Mouse (Mus musculus): ENCODE data around the gene Olfm1. TPM values are rescaled to one million over a fixed set of nuclear protein-coding genes. Genes with fewer than 3 reads are reported as not detected.
A peak's percentile ranks its signal among the peaks of the same experiment; 100 is the strongest.

Olfm1 gene
- polyA plus RNA-seq, 1 experiment from 2014 or later: 295 TPM

DNA sequence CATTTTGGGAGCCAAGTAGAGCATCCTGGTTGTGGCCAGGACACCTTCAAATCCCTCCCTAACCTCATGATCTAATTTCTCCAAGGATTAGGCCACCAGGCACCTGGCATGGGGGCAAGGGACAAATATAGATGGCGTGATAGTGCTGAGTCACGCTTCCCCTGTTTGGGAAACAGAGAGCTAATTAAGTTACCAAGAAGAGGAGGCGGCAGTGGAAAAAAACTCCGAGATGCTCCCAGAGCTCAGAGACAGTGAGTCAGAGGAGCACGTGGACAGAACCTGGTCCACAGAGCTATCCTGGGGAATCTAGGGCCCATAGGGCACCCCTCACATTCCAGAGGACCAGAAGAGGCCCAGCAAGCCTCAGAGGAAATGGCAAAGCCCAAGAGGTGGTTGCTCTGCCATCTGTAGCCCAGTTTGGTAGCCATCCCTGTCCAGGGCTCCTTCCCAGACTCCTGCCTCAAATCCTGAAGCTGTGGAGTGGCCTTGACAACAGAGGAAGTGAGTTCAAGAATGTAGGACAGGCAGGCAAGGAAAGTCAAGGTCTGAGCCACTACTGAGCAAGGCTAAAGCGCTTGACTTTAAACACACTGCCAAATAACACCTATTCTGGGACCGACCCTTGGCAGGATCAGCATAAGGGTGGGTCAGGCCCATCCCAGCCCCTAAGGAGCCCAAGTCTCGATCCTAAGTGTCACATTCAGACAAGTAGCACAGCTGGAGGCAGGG lies 52.0 kb downstream of the Olfm1 start:
- Histone ChIP-seq H3K4me3 (replicated peaks; ENCODE audit: low read depth, low read length) (no peak overlapping the region), H3K27ac (replicated peaks; ENCODE audit: low read depth, low read length) (no peak overlapping the region), H3K4me1 (ENCODE audit: control insufficient read depth, insufficient read depth, low read length) (no peaks in the 10 kb centered on the region; the same call in 1 of the 2 replicates), H3K9me3 (ENCODE audit: control insufficient read depth, low read length) (no peaks in the 10 kb centered on the region), H3K27me3 (ENCODE audit: control insufficient read depth, insufficient read depth, low read length) (no peaks in the 10 kb centered on the region), H3K9ac (replicated peaks; ENCODE audit: low read length) (no peak overlapping the region), H3K4me2 (ENCODE audit: low read length) (no peak overlapping the region), H3K36me3 (ENCODE audit: control insufficient read depth, insufficient read depth, low read length) (no peaks in the 10 kb centered on the region)
- ATAC-seq (ENCODE audit: low FRiP score, low TSS enrichment) (no peak), DNase-seq (no peak)
- WGBS: 62% methylated on average over 8 of the region's 8 CpGs

DNA sequence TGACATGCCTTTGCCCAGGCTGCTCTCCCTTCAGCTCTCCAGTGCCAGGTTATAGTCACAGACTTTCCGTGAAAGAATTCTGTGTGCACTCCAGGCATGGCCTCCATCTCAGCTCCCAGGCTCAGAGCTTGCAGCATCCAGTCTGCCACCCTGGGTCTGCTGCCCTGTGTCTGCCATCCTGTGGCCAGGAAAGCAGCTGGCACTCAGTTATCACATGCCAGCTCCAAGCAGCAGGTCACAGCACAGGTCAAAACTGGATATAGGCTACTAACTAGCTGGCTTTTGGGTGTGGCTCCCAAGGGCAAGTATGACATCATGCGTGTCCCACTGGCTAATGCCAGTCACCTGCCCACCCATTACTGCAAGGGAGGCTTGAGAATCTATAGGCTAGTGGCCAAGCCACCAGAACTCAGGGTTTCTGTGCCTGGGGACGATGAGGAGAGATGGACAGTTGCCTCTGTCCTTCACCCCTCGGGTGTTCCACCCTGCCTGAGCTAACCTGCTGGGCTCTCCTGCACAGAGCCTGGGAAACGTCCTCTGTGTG lies 53.4 kb downstream of the Olfm1 start:
- H3K27me3 ChIP-seq (ENCODE audit: control insufficient read depth, insufficient read depth, low read length): no peaks in the 10 kb centered on the region
- no peak overlapping the region for H3K27ac ChIP-seq (replicated peaks; ENCODE audit: low read depth, low read length)
- no peak for DNase-seq

GRCm38 (mm10) chr2:28247098-28247497 lies 54.3 kb downstream of the Olfm1 start:
- WGBS: 61% methylated on average over 11 of the region's 11 CpGs
- peak; percentile 57 for DNase-seq

More for the DNA sequence above, 53.4 kb downstream of the Olfm1 start:
- H3K9me3 ChIP-seq (ENCODE audit: control insufficient read depth, low read length): no peaks in the 10 kb centered on the region
- no peak for ATAC-seq (ENCODE audit: low FRiP score, low TSS enrichment)
- H3K36me3 ChIP-seq (ENCODE audit: control insufficient read depth, insufficient read depth, low read length): no peaks in the 10 kb centered on the region
- no peaks in the 10 kb centered on the region; the same call in 1 of the 2 replicates for H3K4me1 ChIP-seq (ENCODE audit: control insufficient read depth, insufficient read depth, low read length)
- 76% methylated on average over 5 of the region's 5 CpGs for WGBS
- H3K4me2 ChIP-seq (ENCODE audit: low read length): no peak overlapping the region
- no peak overlapping the region for H3K4me3 ChIP-seq (replicated peaks; ENCODE audit: low read depth, low read length)
- H3K9ac ChIP-seq (replicated peaks; ENCODE audit: low read length): no peak overlapping the region

DNA sequence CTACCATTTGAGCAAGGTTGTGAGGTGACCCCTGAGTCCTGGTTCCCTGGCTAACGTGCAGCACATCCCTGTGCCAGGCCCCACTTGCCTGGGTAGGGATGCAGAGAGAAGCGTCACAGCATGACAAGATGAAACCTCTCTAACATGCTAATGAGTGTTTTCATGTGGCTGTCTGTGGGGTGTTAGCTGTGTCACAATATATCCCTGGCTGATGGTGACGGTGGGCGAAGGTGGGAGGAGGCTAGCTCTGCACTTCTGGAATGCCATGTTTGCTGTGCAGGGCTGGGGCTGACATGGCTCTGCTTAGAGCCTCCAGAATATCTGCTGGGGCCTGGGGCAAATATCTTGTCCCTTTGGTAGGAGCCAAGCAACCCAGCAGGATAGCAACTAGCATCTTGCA lies 59.8 kb downstream of the Olfm1 start:
- H3K9ac ChIP-seq (replicated peaks; ENCODE audit: low read length): no peak overlapping the region
- no peaks in the 10 kb centered on the region for H3K36me3 ChIP-seq (ENCODE audit: control insufficient read depth, insufficient read depth, low read length)
- H3K9me3 ChIP-seq (ENCODE audit: control insufficient read depth, low read length): no peaks in the 10 kb centered on the region
- H3K27me3 ChIP-seq (ENCODE audit: control insufficient read depth, insufficient read depth, low read length): no peaks in the 10 kb centered on the region
- H3K4me2 ChIP-seq (ENCODE audit: low read length): no peak overlapping the region
- no peak overlapping the region for H3K27ac ChIP-seq (replicated peaks; ENCODE audit: low read depth, low read length)
- DNase-seq: no peak
- 59% methylated on average over 4 of the region's 4 CpGs for WGBS
- H3K4me1 ChIP-seq (ENCODE audit: control insufficient read depth, insufficient read depth, low read length): peaks cover 4% of the 10 kb centered on the region
- H3K4me3 ChIP-seq (replicated peaks; ENCODE audit: low read depth, low read length): no peak overlapping the region
- ATAC-seq (ENCODE audit: low FRiP score, low TSS enrichment): no peak

More at GRCm38 (mm10) chr2:28247098-28247497, 54.3 kb downstream of the Olfm1 start:
- Histone ChIP-seq H3K36me3 (ENCODE audit: control insufficient read depth, insufficient read depth, low read length) (no peaks in the 10 kb centered on the region), H3K27me3 (ENCODE audit: control insufficient read depth, insufficient read depth, low read length) (no peaks in the 10 kb centered on the region), H3K4me3 (replicated peaks; ENCODE audit: low read depth, low read length) (no peak overlapping the region), H3K9ac (replicated peaks; ENCODE audit: low read length) (no peak overlapping the region), H3K4me2 (ENCODE audit: low read length) (no peak overlapping the region), H3K9me3 (ENCODE audit: control insufficient read depth, low read length) (no peaks in the 10 kb centered on the region), H3K27ac (replicated peaks; ENCODE audit: low read depth, low read length) (no peak overlapping the region), H3K4me1 (ENCODE audit: control insufficient read depth, insufficient read depth, low read length) (no peaks in the 10 kb centered on the region; the same call in 1 of the 2 replicates)
- no peak for ATAC-seq (ENCODE audit: low FRiP score, low TSS enrichment)

DNA sequence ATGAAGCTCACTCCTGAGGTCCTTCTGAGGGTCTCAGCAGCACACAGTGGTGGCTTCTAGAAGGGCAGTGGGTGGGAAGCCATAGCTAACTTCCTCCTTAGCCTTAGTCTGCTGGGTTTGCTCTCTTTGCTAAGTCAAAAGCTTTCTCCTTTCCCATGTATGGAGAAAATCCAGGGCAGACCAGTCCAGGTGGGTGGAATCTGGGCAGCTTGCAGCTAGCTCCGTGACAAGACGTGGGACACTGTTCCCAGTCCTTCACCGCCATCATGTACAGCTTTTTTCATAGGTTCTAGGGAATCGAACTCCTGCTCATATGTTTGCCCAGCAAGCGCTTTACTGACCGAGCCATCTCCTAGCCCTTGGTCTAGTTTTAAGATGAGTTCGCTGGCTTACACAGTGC lies 63.2 kb downstream of the Olfm1 start:
- DNase-seq: no peak
- H3K27me3 ChIP-seq (ENCODE audit: control insufficient read depth, insufficient read depth, low read length): no peaks in the 10 kb centered on the region
- H3K36me3 ChIP-seq (ENCODE audit: control insufficient read depth, insufficient read depth, low read length): no peaks in the 10 kb centered on the region
- ATAC-seq (ENCODE audit: low FRiP score, low TSS enrichment): no peak
- no peak overlapping the region for H3K4me2 ChIP-seq (ENCODE audit: low read length)
- H3K27ac ChIP-seq (replicated peaks; ENCODE audit: low read depth, low read length): no peak overlapping the region
- peaks cover 8% of the 10 kb centered on the region for H3K4me1 ChIP-seq (ENCODE audit: control insufficient read depth, insufficient read depth, low read length)
- no peak overlapping the region for H3K9ac ChIP-seq (replicated peaks; ENCODE audit: low read length)
- WGBS: 93% methylated on average over 7 of the region's 7 CpGs
- no peaks in the 10 kb centered on the region for H3K9me3 ChIP-seq (ENCODE audit: control insufficient read depth, low read length)
- no peak overlapping the region for H3K4me3 ChIP-seq (replicated peaks; ENCODE audit: low read depth, low read length)

GRCm38 (mm10) chr2:28261438-28261837 lies 68.6 kb downstream of the Olfm1 start:
- ATAC-seq (ENCODE audit: low FRiP score, low TSS enrichment): no peak
- no peak for DNase-seq
- no peaks in the 10 kb centered on the region for H3K27me3 ChIP-seq (ENCODE audit: control insufficient read depth, insufficient read depth, low read length)
- no peaks in the 10 kb centered on the region for H3K9me3 ChIP-seq (ENCODE audit: control insufficient read depth, low read length)
- 62% methylated on average over 3 of the region's 3 CpGs for WGBS
- H3K4me2 ChIP-seq (ENCODE audit: low read length): no peak overlapping the region
- H3K9ac ChIP-seq (replicated peaks; ENCODE audit: low read length): no peak overlapping the region
- H3K4me1 ChIP-seq (ENCODE audit: control insufficient read depth, insufficient read depth, low read length): peaks cover 8% of the 10 kb centered on the region
- no peaks in the 10 kb centered on the region for H3K36me3 ChIP-seq (ENCODE audit: control insufficient read depth, insufficient read depth, low read length)
- no peak overlapping the region for H3K4me3 ChIP-seq (replicated peaks; ENCODE audit: low read depth, low read length)
- no peak overlapping the region for H3K27ac ChIP-seq (replicated peaks; ENCODE audit: low read depth, low read length)

DNA sequence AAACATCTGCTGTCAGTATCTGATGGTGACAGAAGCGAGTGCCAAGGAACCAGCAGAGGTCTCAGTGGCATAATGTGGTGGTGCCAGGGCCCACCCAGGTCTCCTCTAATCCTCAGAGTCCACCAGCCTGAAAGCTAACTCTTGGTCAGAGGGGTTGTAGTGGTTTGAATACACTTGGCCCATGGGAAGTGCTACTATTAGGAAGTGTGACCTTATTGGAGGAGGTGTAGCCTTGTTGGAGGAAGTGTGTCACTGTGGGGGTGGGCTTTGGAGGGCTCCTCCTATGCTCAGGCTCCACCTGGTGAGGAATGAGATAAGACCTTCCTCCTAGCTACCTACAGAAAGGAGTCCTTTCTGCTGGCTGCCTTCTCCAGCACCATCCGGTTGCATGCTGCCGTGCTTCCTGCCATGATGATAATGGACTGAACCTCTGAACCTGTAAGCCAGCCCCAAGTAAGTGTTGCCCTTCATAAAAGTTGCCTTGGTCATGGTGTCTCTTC lies 75.0 kb downstream of the Olfm1 start:
- DNase-seq: no peak
- Histone ChIP-seq H3K27me3 (ENCODE audit: control insufficient read depth, insufficient read depth, low read length) (no peaks in the 10 kb centered on the region), H3K4me2 (ENCODE audit: low read length) (no peak overlapping the region), H3K9me3 (ENCODE audit: control insufficient read depth, low read length) (no peaks in the 10 kb centered on the region), H3K4me1 (ENCODE audit: control insufficient read depth, insufficient read depth, low read length) (peaks cover 13% of the 10 kb centered on the region; the same call in 1 of the 2 replicates), H3K36me3 (ENCODE audit: control insufficient read depth, insufficient read depth, low read length) (no peaks in the 10 kb centered on the region), H3K4me3 (replicated peaks; ENCODE audit: low read depth, low read length) (no peak overlapping the region), H3K9ac (replicated peaks; ENCODE audit: low read length) (no peak overlapping the region), H3K27ac (replicated peaks; ENCODE audit: low read depth, low read length) (no peak overlapping the region)
- ATAC-seq (ENCODE audit: low FRiP score, low TSS enrichment): no peak
- 95% methylated on average over 3 of the region's 3 CpGs for WGBS

DNA sequence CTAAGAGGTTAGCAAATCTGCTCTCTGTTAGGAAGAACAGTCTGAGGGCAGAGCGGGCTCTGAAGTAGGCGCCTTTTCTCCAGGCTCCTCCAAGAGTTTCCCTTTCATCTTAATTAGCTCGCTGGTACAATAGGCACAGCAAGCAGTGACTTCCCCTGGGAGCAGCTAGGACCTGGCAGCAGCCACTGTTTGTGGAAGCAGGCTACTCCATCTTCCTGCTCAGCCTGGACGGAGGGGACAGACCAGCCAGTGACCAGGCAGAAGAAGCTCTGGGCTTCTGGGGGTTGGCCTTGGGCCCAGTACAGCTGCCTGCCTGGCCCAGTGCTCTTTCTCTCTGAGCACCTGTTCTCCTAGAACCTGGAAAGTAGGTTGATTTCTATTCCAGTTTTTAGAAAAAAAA lies 77.8 kb downstream of the Olfm1 start:
- no peak overlapping the region for H3K9ac ChIP-seq (replicated peaks; ENCODE audit: low read length)
- no peaks in the 10 kb centered on the region for H3K9me3 ChIP-seq (ENCODE audit: control insufficient read depth, low read length)
- no peak overlapping the region for H3K27ac ChIP-seq (replicated peaks; ENCODE audit: low read depth, low read length)
- peak; percentile 74 for DNase-seq
- no peaks in the 10 kb centered on the region for H3K27me3 ChIP-seq (ENCODE audit: control insufficient read depth, insufficient read depth, low read length)
- H3K4me1 ChIP-seq (ENCODE audit: control insufficient read depth, insufficient read depth, low read length): peaks cover 13% of the 10 kb centered on the region; the same call in 1 of the 2 replicates
- 4% methylated on average over 4 of the region's 4 CpGs for WGBS
- no peak overlapping the region for H3K4me2 ChIP-seq (ENCODE audit: low read length)
- no peaks in the 10 kb centered on the region for H3K36me3 ChIP-seq (ENCODE audit: control insufficient read depth, insufficient read depth, low read length)
- no peak overlapping the region for H3K4me3 ChIP-seq (replicated peaks; ENCODE audit: low read depth, low read length)
- no peak for ATAC-seq (ENCODE audit: low FRiP score, low TSS enrichment)
